Mouse (Mus musculus) kidney, postnatal 14 days (tissue): ENCODE data around the gene Parp6.
A peak's percentile ranks its signal among the peaks of the same experiment; 100 is the strongest.

ENCODE experiments used
- DNase-seq: peaks from one replicate; pipeline ENCODE4 v3.0.0; 2022; ENCODE audit warnings: mixed read lengths

The Parp6 gene

DNA sequence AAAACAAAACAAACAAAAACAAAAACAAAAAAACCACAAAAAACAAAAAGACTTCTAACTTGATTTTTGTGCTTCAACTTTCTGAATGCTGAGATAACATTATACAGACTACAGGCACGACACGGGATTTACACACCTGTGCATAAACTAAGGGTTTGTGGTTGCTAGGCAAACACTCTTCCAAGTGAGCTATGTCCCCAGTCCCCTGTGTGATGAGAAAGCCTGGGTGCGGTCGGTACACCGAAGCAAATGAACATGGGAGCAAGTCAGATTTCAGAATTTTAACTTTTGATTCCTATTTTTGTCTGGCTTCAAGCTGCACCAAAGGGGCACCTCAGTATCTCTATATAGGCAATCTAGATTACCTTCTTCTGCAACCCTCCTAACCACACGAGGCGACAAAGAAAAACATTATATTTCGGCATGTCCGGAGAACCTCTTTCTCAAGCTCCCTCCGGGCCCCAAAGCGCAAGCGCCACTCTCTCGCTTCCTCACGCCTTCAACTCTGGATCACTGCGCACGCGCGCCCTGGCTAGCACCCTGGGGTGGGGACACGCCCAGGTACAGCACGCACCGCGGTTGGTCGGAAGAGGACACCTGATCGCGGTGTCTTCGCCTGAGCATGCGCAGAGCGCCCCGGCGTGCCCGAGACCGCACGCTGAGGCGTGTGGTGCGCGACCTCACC, at the start of gene Parp6:
Gene Parp6, plus strand, starts transcription at position 663 of the 685 bp plus-strand sequence.
- peak; percentile 100 for DNase-seq

DNA sequence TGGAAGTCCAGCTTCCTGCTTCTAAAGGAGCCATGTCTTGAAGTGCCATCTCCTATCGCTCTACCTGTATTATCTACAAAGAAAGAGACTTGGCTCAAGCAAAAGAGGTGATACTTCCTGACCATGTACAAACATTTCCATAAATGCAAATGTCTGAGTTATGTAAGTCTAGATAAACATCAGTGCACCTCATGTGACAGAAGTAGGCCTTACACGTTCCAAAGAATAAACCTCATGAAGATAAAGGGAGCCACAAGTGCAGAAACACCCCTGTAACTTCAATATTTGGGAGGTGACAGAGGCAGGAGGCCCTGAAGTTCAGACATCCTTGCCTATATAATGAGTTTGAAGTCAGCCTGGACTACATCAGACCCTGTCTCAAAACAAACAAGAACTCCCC, 45.2 kb upstream of the Parp6 start:
- no peak for DNase-seq

DNA sequence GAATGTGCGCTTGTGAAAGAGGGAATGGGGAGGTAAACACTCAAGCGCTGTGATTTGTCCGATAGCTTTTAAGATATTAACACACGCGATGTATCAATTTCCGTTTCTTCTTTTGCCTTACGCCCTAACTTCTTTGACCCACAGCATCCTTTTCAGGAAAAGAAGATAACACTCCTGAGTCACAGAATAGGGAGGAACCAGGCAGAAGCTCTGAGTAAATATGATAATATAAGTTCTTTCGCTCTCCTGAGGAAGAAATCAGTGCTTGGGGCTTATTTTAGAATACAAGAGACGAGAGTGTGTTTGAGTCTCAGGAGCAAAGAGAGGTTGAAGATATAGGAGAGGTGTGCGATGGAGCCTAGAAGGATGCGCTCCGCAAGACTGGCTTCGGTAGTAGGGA, 39.7 kb upstream of the Parp6 start:
- no peak for DNase-seq

DNA sequence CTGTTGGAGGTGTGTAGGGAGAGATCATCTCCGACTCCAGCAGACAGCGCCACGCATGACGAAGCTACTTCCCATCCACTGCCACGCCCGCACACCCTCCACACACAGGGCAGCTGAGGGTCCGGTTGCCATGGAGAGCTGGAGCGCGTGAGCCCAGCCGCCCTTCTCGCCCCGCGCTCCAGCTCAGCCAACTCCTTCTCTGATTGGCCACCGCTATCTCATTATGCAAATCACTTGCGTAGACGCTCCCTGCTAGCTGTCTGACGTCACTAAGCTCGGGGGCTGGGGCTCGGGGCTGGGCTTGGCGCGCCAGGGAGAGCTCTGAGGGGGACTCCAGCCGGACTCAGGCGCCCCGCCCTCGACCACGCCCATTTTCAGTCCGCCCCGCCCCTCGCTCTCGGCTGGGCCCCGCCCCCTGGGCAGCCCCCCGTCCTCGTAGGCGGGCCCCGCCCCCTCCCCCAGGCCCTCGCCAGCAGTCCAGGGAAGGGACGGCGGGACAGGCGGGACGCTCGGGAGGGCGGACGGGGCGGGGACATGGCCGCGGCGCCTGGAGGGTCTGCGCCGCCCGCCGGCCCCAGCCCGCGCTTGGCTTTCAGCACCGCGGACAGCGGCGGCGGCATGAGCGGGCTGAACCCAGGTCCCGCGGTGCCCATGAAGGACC, 39.1 kb upstream of the Parp6 start, which contains the start of gene Celf6:
Gene Celf6, plus strand, starts transcription at position 74 of the 661 bp plus-strand sequence.
- DNase-seq: peak; percentile 94

DNA sequence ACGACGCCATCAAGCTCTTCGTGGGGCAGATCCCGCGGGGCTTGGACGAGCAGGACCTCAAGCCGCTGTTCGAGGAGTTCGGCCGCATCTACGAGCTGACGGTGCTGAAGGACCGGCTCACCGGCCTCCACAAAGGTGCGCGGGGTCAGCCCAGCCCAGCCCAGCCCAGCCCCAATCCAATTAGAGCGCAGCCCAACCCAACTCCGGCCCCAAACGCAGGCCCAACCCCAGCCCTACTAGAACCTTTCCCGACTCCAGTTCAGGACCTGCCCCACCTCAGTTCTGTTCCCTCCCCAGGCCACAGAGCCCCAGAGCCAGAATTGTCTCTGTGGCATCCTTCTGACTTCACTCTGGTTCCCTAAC, 38.6 kb upstream of the Parp6 start:
- no peak for DNase-seq

DNA sequence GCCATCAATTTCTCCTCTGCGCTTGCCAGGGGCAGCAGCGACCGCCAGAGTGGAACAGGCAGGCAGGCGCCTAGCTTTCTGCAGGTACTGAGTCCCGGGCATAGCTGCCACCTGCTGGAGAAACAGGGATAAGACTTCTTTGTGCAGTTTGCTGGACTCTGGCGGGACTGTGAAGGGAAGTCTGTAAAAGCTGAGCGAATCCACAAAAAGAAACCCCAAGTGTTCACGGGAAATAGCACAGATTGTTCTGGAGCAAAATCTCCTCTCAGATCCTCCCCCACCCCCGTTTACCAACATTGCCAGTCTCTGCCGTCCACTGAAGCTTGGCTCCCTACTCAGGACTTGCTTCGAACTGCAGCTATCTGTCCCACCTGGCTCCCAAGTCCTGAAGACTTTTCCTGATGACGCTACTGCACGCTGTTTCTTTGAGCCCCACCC, 32.2 kb upstream of the Parp6 start:
- peak; percentile 82 for DNase-seq

DNA sequence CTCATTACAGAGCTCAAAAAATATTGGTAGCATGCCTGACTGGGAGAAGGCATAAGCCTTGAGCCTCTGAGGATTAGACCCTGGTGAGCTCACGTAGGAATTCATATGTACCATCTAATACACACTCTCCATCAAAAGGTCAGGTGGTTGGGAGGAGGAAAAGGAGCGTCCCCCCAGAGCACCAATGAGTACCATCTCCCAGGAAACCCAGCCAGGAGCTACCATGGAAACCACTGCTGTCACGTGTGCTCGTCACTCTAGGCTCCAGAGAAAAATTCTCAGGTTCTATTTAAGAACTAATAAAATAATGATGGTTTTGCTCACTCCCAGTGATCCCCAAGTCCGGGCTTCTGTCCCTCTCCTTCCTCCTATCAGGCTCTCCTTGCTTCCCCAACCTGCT, 28.8 kb upstream of the Parp6 start:
- DNase-seq: no peak

DNA sequence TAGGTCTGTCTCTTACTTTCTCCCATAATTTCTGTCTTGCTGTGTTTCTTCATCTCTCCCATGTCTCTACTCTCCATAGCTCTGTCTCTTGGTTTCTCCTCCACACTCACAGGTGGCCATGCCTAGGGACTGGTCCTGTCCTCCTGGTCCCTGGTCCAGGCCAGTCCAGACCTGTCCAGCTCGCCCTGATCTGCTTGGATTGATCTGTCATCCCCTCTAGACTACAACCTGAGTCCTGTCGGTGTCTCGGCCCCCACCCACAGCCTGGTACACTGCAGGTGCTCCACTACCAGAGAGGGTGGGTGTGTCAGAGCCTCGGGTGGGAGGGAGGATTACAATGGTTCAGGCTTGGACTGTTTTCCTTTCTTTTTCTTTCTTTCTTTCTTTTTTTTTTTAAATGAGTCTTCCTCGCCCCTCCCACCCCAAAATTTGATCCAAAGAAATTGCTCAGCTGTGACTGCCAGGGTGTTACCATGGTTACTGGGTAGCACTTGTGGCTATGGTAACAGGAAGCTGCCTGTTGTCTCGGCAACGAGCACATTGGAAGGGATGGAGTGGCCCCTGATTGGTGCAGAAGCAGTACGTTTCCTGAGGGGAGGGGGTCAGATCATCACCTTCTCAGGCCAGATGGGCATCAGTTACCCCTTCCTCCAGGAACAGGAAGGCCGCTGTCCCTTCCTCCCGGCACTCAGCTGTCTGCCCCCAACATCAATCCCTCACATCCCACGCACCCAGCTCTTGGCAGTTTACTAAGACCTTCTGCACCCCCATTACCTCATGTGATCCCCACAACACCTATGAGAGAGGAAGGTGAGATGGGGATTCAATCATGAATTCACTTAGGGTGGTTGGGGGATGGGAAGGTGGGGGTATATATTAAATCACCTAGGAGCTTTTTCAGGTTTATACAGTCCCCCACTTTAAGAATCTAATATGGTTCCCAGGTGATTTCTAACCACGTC, 28.1 kb upstream of the Parp6 start:
- DNase-seq: no peak

DNA sequence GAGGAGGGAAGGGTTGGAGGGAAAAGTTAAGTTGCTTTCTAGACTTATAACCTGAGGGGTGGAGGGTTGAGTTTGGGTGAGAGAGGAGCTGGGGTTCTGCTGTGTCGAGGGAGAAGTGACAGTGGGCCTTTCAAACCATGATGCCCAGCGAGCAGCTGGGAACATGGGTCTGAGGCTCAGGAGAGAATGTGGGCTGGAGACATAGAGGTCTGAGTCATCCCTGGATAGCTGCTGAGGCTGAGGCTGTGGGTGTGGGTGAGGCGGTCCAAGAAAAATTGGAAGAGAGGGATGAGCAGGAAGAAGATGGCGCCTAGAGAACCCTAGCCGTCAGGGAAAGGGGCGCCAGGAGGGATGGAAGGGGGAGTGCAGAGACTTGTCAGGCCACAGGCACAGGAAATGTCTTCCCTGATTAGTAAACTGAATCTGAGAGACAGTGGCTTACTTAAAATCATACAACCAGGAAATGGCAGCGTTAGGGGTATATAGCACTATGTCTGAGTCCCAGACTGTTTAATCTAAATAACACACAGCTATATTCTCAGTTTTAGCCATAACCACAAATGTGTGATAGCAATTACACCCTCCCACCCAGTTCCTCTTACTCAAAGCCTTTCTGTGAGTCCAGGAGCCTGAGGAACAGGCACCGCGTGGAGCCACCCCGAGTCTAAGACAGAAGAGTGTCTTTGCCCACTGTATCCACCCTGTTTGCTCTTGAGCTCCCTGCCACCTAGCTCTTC, 27.2 kb upstream of the Parp6 start:
- DNase-seq: no peak

DNA sequence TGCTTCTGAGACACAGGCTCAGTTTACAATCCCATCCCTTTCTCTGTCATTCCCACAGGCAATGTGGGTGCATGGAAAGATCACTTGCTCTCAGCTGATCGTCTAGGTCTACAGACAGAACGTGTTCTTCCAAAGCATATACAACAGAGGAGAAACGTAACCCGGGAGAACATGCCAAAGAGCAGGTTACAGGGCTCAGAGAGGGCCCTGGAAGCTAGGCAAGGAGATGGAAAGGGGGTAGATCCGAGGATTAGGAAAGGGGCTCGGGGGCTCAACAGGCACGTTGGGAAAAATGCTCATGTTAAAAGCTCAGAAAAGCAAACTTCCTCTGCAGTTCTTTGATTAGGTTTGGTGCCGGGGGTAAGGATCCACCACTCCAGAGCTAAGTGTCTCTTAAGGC, 15.4 kb upstream of the Parp6 start:
- DNase-seq: no peak

DNA sequence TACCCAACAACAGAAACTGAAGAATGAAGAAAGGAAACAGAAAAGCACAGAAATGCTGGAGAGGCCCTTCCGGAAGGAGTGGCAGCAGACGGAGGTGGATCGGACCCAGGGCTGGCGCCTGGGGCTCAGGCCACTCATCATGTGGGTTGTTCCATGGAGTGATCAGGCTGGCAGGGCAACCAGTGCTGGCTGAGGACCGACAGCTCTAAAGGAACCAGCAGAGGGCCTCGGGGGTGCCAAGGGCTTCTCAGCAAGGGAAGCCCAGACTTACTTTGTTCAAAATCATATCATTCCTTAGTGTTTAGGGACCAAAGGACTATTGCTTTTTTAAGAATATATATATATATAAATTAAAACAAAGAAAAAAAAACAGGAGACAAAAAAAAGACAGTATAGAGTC, 11.1 kb upstream of the Parp6 start:
- DNase-seq: no peak

DNA sequence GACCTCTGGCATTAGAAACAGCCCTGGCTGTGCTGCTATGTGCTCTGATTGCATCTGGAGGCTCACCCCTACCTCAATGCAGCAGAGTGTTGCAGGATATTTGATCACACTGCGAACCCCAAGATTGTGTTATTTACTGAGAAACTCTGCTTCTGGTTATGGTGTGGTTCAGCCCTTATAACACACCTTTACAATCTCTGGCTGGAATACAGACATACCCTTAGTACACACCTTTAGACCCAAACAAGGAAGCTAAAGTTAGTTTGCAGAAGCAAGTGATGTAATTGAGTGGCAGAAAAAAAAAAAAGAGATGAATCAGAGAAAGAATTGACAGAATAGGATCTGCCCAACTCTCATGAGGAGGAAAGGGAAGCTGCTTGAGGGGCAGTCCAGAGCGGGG, 6.1 kb upstream of the Parp6 start:
- no peak for DNase-seq

DNA sequence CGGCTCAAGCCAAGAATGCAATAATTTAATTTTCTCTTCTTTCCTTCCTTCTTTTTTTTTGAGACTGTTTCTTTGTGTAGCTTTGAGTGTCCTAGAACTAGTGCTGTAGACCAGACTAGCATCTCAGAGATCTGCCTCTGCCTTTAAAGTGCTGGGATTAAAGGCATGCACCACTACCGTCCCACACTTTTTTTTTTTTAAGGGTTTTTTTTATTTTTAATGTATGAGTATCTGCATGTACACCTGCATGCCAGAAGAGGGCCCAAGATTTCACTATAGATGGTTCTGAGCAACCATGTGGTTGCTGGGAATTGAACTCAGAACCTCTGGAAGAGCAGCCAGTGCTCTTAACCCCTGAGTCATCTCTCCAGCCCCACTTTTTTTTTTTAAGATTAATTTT, 1.3 kb upstream of the Parp6 start:
- no peak for DNase-seq

DNA sequence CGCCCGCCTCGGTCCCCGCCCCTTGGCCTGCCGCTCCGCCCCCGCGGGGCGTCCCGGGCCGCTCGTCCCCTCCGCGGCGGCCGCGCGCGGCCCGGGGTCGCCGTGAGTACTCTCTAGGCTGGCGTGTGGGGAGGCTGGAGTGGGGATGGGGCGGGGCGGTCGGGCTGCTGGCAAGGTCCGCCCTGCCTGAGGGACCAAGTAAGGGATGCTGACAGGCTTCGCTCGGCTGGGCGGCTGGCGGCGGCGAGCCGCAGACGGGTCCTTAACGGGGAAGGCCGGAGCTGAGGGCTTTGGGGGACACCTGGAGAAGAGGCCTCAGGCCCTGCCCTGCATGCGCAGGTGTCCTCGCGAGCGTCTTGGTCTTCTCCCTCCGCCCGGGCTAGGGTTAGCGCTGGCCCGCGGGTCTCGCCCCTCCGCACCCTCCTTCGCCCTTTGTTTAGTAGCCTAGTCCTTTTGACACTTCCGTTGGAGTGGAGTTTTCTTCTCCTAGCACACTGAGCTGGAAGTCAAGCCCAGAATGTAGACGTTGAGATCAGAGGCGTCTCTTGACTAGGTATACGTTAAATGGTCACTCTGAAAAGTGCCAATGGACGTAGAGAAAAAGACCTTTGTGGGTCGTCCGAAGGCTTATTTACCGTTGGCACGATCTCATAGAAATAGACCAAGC, 356 bp downstream of the Parp6 start:
- no peak for DNase-seq

DNA sequence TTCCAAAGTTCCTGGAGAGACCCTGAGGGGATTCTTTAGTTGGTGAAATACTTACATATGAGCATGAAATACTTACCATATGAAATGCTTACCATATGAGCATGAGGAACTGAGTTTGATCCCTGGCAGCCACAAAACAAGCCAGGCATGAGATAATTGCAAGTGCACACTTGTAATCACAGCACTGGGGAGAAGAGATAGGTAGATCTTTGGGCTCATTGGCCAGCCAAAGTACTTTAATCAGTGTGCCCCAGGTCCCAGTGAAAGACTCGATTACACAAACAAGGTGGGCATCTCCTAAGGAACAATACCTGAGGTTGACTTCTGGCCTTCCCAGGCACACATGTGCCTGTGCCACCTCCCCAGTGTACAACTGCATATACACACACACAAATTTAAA, 21.3 kb downstream of the Parp6 start:
- DNase-seq: no peak

DNA sequence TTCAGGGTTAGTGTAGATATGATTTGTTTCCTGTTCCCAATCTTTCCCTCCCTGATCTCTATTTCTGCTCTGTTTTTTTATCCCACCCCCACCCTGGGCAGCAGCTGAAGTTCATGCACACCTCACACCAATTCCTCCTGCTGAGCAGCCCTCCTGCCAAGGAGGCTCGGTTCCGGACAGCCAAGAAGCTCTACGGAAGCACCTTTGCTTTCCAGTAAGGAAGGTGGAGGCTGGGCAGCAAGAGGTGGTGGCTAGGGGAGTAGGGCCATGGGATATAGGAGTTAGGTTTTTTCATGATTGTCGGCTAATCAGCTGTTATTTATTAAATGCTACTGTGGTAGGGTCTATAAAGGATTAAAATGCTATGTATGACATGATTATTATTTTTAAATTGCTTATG, 22.9 kb downstream of the Parp6 start:
- DNase-seq: no peak

DNA sequence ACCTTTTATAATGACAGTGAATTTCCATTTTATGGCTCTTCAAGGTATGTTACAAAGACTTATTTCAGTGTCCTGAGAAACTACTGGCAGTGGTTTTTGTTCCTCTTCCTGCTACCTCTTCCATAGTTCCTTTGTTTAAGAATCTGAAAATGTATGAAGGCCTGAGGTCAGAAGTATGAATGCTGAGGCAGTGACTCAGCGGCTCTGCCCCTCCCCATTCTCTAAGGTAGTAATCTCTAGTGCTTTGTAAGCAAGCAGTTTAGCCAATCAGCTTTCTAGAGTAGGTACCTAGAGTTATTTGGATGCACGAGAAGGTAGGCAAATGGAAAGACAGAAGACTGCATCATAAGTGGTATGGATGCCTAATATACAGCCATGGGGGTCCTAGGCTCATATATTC, 24.2 kb downstream of the Parp6 start:
- no peak for DNase-seq

DNA sequence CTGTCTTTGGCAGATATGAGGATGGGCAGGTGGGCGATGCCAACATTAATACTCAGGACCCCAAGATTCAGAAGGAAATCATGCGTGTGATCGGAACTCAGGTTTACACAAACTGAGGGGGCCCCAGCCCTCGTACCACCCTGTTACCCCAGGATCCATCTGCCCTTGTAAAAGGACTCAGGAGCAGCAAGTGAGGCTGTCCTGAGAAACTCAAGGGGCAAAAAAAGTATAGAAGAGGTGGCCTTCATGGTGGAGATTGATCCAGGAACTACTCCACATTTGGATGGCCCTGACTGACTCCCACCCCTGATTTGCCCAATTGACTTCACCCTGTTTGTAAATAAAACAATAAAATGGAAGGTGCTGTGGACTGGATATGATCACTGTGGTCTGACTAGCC, 32.8 kb downstream of the Parp6 start:
- no peak for DNase-seq

DNA sequence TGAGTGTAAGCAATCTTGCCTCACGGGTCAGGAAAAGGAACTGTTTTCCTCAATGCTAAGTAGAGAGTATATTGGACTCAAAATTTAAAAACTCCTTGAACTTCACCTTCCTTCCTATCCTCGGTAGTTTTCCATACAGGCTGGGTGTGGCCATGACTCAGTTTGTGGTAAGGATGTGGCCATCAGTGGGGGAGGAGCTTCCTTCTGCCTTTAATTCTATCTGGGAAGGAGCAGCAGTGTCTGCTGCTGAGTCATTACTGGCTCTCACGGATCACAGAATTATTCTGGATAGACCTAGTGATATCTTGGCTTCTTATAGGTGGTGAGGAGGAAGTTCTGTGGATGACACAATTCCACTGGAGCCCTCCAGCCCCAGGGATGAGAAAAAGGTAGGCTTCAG, 36.3 kb downstream of the Parp6 start:
- DNase-seq: peak; percentile 42

DNA sequence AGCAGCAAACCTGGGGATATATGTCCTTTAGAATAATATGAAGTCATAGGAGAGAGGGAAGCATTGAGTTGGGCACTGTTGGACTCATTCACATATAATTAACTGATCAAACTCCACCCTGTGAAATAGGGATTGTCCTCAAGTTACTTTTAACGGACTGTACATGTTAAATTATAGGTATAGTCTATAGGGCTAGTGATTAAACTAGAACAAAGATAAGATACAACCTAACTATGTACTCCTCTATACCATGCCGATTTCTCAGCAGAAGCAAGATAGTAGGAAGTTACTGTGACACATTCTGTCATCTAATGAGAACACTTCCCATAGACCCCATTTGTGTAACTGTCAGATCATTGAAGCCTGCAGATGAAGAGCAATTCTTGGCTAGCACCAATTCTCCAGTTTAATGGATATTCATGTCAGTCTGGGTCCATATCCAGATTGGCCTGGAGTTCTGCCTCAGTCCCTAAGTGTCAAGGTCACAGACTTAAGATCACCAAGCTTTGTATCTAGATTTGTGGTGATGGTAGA, 37.4 kb downstream of the Parp6 start:
- no peak for DNase-seq

DNA sequence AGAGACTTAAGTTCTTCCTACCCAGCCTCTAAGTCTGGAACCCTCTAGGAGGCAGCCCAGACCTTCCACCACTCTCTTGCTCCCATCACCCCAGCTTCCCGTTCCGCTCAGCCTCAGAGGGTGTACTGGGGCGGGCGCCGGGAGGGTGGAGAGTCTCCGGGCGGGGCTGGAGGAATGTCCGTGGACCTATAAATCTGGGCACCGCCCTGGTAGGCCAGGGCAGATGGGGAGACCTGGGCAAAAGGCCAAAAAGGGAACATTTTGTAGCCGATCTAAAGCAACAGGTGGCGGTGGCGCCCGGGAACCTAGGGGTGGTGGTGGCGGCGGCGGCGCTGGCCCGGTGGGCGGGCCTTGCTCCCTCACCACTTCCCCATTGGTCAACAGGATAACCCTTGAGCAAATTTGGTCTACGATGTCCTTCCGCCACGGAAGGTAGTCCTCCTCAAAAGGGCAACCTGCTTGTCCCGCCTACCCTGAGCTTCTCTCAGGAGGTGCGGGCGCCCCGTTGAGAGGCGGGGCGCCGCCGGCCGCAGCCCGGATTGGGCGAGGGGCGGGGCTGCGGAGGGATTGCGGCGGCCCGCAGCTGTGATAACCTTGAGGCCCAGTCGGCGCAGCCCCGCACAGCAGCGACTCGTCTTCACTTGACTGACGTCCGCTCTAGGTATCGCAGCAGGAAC, 39.0 kb downstream of the Parp6 start, which contains the start of gene Pkm:
Gene Pkm, plus strand, starts transcription at position 411 of the 677 bp plus-strand sequence.
- peak; percentile 98 for DNase-seq
